Mouse (Mus musculus): Measurements from ENCODE around the gene Lancl2. TPM values are rescaled to one million over a fixed set of nuclear protein-coding genes. Genes with fewer than 3 reads are reported as not detected.

Gene Lancl2
- polyA plus RNA-seq, 1 experiment from 2014 or later: 23.7 TPM

DNA sequence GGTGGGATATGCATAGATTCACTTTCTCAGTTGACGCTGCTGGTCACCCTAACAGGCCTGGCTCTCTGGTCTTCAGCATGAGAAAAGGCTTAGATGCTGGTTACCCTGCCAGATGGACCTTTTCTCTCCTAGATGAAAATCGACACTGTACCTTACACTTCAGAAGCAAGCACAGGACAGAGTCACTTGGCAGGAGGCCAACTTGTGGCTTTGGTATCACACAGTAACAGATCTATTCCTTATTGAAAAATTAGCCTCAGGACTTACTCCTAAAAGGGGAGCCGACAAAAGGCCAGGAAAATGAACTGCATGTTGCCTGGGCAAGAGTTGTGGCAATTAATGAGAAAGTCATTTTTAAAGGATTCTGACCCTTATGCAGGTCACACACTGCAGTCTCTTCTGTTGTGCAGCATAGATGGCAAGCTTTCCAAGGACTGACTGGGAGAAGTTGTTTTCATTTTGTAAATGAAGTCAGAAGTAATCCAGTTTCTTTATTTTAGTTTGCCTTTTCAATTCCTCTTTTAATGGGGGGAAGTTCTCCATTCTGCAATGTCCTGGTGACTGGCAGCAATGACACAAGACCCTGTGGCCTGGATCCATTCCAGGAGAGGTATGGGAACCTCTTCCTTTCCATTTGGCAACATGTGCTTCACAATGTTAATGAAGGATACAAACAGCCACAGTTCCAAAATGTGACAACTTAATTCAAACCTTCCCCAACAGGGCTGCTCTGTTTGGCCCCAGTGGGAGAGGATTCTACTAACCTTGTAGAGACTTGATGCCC is 62.9 kb downstream of the Lancl2 start:
- Histone ChIP-seq H3K4me2 (ENCODE audit: low read length) (no peak overlapping the region), H3K9ac (ENCODE audit: low read depth, low read length) (no peak overlapping the region), H3K4me1 (replicated peaks; ENCODE audit: insufficient read depth, low read length) (no peaks in the 10 kb centered on the region), H3K27me3 (ENCODE audit: insufficient read depth, low read length) (no peaks in the 10 kb centered on the region), H3K4me3 (replicated peaks; ENCODE audit: low read depth, low read length) (no peak overlapping the region), H3K36me3 (ENCODE audit: insufficient read depth, low read length) (no peaks in the 10 kb centered on the region), H3K9me3 (replicated peaks; ENCODE audit: low read length) (no peaks in the 10 kb centered on the region), H3K27ac (no peak overlapping the region)
- ATAC-seq (replicated peaks; ENCODE audit: low FRiP score, low read depth) (no peak), DNase-seq (ENCODE audit: low spot score) (no peak)
- no peak for TF ChIP-seq CTCF (IDR thresholded peaks at IDR 0.05; ENCODE audit: low read depth)
- WGBS: 52% methylated on average over 3 of the region's 3 CpGs

DNA sequence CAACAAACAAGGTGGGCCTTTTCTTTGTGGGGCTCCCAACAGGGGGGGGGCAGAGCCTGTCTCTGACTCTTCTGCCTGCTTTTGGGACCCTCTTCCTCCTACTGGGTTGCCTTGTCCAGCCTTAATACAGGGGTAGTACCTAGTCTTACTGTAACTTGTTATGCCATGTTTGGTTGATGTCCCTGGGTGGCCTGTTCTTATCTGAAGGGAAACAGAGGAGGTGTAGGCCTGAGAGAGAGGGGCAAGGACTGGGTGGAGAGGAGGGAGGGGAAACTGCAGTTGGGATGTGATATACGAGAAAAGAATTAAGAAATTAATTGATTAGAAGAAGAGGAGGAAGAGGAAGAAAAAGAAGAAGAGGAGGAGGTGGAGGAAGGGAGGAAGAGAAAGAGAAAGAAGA is 63.9 kb downstream of the Lancl2 start:
- Histone ChIP-seq H3K36me3 (ENCODE audit: insufficient read depth, low read length) (no peaks in the 10 kb centered on the region), H3K9ac (ENCODE audit: low read depth, low read length) (no peak overlapping the region), H3K4me2 (ENCODE audit: low read length) (no peak overlapping the region), H3K4me3 (replicated peaks; ENCODE audit: low read depth, low read length) (no peak overlapping the region), H3K4me1 (replicated peaks; ENCODE audit: insufficient read depth, low read length) (no peaks in the 10 kb centered on the region), H3K27me3 (ENCODE audit: insufficient read depth, low read length) (no peaks in the 10 kb centered on the region), H3K27ac (no peak overlapping the region), H3K9me3 (replicated peaks; ENCODE audit: low read length) (no peaks in the 10 kb centered on the region)
- TF ChIP-seq CTCF (IDR thresholded peaks at IDR 0.05; ENCODE audit: low read depth): no peak
- DNase-seq (ENCODE audit: low spot score) (no peak), ATAC-seq (replicated peaks; ENCODE audit: low FRiP score, low read depth) (no peak)
- 96% methylated on average over 1 of the region's 1 CpGs for WGBS

DNA sequence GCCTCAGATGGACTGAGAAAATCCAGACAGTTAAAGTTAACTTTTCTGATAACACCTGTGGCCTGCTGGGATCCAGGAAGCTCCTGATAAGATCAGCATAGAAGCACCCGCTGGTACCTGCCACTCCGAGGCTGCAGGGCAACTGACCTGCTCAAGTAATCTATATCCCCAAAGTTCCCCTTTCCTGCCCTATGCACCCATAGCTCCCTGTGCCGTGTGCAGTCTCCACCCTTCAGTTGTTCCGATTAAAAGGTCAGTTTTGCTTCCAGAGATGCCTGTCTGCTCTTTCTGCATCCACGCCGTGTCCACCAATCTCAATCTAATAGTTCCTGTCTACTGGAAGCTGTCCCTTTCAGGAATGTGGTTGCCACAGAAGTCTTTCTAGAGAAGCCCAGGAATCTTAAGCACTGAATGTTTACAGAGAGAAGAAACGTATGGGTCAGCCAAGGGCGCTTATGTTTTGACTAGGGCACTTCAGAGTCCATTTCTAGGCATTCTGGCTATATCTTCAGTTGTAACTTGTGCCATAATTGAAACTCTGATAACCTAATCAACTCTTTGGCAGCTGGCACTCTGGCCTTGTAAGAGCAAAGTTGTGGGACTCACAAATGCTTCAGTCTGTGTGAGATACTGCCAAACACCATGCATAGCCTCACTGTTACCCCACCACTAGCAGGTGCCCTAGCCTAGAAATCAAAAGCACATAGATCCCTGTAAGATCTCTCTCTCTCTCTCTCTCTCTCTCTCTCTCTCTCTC is 65.0 kb downstream of the Lancl2 start:
- no peak for ATAC-seq (replicated peaks; ENCODE audit: low FRiP score, low read depth)
- Histone ChIP-seq H3K36me3 (ENCODE audit: insufficient read depth, low read length) (no peaks in the 10 kb centered on the region), H3K4me3 (replicated peaks; ENCODE audit: low read depth, low read length) (no peak overlapping the region), H3K9me3 (replicated peaks; ENCODE audit: low read length) (no peaks in the 10 kb centered on the region), H3K4me1 (replicated peaks; ENCODE audit: insufficient read depth, low read length) (no peaks in the 10 kb centered on the region), H3K27ac (no peak overlapping the region), H3K9ac (ENCODE audit: low read depth, low read length) (no peak overlapping the region), H3K4me2 (ENCODE audit: low read length) (no peak overlapping the region), H3K27me3 (ENCODE audit: insufficient read depth, low read length) (no peaks in the 10 kb centered on the region)
- 67% methylated on average over 8 of the region's 8 CpGs for WGBS
- TF ChIP-seq CTCF (IDR thresholded peaks at IDR 0.05; ENCODE audit: low read depth): no peak
- DNase-seq (ENCODE audit: low spot score): no peak

DNA sequence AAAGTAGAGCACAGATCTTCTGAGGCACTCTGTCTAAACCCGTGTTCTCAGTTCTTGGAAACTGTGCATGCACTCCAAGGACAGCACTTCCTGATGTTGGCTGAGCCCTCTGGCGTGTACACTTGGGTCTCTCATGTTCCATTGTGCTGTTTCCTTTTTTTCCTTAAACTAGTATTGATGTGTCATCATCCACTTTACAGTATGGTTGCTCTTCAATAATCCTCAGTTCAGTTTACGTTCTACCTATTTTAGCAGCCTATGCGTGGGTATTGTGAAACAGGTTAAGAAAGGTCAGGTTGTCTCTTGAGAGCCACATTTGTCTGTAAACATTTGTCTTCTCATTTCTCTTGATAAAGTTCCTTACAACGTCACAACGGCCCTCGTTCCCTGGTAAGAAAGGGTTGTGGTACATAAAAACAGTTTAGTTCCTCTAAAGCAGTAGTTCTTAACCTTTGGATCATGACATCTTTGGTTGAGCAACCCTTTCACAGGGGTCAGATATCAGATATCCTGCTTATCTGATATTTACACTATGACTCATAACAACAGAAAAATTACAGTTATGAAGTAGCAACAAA is 66.7 kb downstream of the Lancl2 start:
- H3K36me3 ChIP-seq (ENCODE audit: insufficient read depth, low read length): peaks cover under 1% of the 10 kb centered on the region; the same call in 1 of the 2 replicates
- H3K4me3 ChIP-seq (replicated peaks; ENCODE audit: low read depth, low read length): no peak overlapping the region
- H3K9me3 ChIP-seq (replicated peaks; ENCODE audit: low read length): no peaks in the 10 kb centered on the region
- no peak for DNase-seq (ENCODE audit: low spot score)
- H3K4me2 ChIP-seq (ENCODE audit: low read length): no peak overlapping the region
- TF ChIP-seq CTCF (IDR thresholded peaks at IDR 0.05; ENCODE audit: low read depth): no peak
- no peaks in the 10 kb centered on the region for H3K27me3 ChIP-seq (ENCODE audit: insufficient read depth, low read length)
- H3K4me1 ChIP-seq (replicated peaks; ENCODE audit: insufficient read depth, low read length): no peaks in the 10 kb centered on the region
- no peak for ATAC-seq (replicated peaks; ENCODE audit: low FRiP score, low read depth)
- no peak overlapping the region for H3K27ac ChIP-seq
- WGBS: 82% methylated on average over 7 of the region's 7 CpGs
- no peak overlapping the region for H3K9ac ChIP-seq (ENCODE audit: low read depth, low read length)

DNA sequence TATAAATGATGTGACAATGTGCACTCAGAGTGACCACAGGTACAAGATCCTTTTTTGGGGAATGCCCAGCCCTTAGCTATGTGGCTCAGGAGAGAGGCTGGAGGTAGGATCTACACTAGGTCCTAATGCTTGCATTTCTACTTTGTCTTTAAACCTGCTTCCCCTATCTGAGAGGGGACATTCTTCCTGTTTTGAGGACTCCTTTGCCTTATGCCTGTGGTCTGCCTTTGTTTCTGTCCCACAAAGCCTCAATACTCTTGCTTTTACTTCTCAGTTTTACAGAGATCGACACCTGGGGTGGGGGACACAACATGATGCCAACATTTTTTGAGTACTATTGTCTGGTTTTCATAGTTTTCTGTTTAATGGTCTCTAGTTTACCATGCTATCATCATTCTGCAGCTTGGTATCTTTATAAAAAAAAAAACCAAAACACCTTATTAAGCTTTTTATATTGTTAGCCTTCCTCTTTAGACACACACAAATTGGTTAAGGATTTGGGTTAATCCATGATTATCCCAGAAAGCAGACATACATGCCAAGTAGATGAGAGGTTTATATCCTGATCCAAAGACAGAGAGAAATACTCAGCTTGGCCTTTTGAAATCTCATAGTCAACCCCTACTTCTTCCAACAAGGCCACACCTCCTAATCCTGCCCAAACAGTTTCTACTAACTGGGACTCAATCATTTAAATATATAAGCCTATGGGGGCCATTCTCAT is 68.3 kb downstream of the Lancl2 start:
- ATAC-seq (replicated peaks; ENCODE audit: low FRiP score, low read depth): no peak
- Histone ChIP-seq H3K4me3 (replicated peaks; ENCODE audit: low read depth, low read length) (no peak overlapping the region), H3K9ac (ENCODE audit: low read depth, low read length) (no peak overlapping the region), H3K4me1 (replicated peaks; ENCODE audit: insufficient read depth, low read length) (no peaks in the 10 kb centered on the region), H3K27ac (no peak overlapping the region), H3K27me3 (ENCODE audit: insufficient read depth, low read length) (no peaks in the 10 kb centered on the region), H3K4me2 (ENCODE audit: low read length) (no peak overlapping the region), H3K9me3 (replicated peaks; ENCODE audit: low read length) (no peaks in the 10 kb centered on the region), H3K36me3 (ENCODE audit: insufficient read depth, low read length) (peaks cover 4% of the 10 kb centered on the region; the same call in 1 of the 2 replicates)
- 86% methylated on average over 1 of the region's 1 CpGs for WGBS
- DNase-seq (ENCODE audit: low spot score): no peak
- no peak for TF ChIP-seq CTCF (IDR thresholded peaks at IDR 0.05; ENCODE audit: low read depth)

DNA sequence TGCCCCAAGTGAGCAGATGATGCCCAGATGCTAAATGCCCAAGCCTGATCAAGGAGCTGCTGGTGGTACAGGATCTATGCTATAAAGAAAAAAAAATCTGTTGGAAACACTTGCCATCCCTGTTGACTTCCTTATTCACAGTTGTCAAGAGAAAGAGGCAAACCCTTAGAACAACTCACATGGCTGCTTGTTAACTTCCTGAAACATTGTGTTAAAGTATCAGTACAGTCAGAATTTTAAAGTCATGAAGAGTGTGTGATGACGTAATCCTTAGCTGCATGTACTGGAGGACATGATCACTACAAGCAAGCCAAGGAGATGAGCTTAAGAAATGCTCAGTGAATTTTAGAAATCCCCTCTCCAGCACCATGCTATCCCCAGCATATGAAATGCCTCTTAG is 71.5 kb downstream of the Lancl2 start:
- Histone ChIP-seq H3K4me2 (ENCODE audit: low read length) (no peak overlapping the region), H3K4me3 (replicated peaks; ENCODE audit: low read depth, low read length) (no peak overlapping the region), H3K27ac (no peak overlapping the region), H3K4me1 (replicated peaks; ENCODE audit: insufficient read depth, low read length) (no peaks in the 10 kb centered on the region), H3K36me3 (ENCODE audit: insufficient read depth, low read length) (peaks cover 4% of the 10 kb centered on the region; the same call in 1 of the 2 replicates), H3K9me3 (replicated peaks; ENCODE audit: low read length) (no peaks in the 10 kb centered on the region), H3K9ac (ENCODE audit: low read depth, low read length) (no peak overlapping the region), H3K27me3 (ENCODE audit: insufficient read depth, low read length) (no peaks in the 10 kb centered on the region)
- DNase-seq (ENCODE audit: low spot score) (no peak), ATAC-seq (replicated peaks; ENCODE audit: low FRiP score, low read depth) (no peak)
- no peak for TF ChIP-seq CTCF (IDR thresholded peaks at IDR 0.05; ENCODE audit: low read depth)
- 92% methylated on average over 1 of the region's 1 CpGs for WGBS

Data from kidney, postnatal 0 days (tissue).